In the genomic region with DNA sequence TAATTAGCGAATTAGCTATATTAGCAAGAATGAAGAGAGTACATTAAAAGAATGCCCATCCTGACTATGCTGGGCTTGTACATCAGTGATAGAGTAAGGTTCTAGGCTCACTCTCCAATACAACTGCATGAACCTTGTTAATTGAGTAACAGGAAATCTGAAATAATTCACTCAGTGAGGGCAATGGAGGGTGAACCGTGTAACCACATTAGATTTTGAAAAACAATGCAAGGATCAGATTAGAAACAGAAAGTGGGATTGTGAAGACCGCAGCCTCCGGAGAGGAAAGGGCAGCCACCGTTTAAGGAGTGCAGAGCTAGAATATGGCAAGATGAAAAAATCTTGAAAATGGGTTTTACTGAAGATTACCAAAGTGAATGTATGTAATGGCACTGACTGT, we compare ENCODE assay signal across 11 mouse cellular contexts. TPM values are rescaled to one million over a fixed set of nuclear protein-coding genes. Genes with fewer than 3 reads are reported as not detected.
DNase-seq lines count a peak whose midpoint lies in the region; ATAC-seq and TF ChIP-seq lines count a peak whose summit lies in the region.
"Had no signal": no experiment of that assay in that cellular context is flagged by ENCODE, and none has a peak within 500 bp of the region (broad histone marks: within the 10 kb centered on the region; RNA-seq: fewer than 3 reads in every experiment).

No protein-coding gene starts in this region.

- H3K4me2 ChIP-seq in midbrain, embryonic 11.5 days = peak overlapping the region; percentile 36; the same call in 1 of the 2 replicates
- no peak overlapping the region for H3K4me2 ChIP-seq in midbrain, embryonic 15.5 days
- 0 out of 2 replicates have a peak overlapping the region, but pooled peaks have one; percentile 23 for H3K4me2 ChIP-seq in hindbrain, postnatal 0 days (ENCODE audit: low read depth, low read length)
- H3K4me2 ChIP-seq: limb, embryonic 15.5 days had no signal

- peak overlapping the region; percentile 79 for H3K4me3 ChIP-seq in erythroblast, embryonic 14.5 days (replicated peaks)
- H3K4me3 ChIP-seq in midbrain, embryonic 11.5 days (ENCODE audit: low read depth, low read length) = peak overlapping the region; percentile 20; the same call in 1 of the 2 replicates
- no peak overlapping the region for H3K4me3 ChIP-seq in midbrain, embryonic 15.5 days
- no peak overlapping the region for H3K4me3 ChIP-seq in hindbrain, postnatal 0 days (ENCODE audit: low read length)
- H3K4me3 ChIP-seq: limb, embryonic 15.5 days had no signal

- no peak overlapping the region for H3K9ac ChIP-seq in midbrain, embryonic 11.5 days (ENCODE audit: low read length)
- no peak overlapping the region for H3K9ac ChIP-seq in midbrain, embryonic 15.5 days
- no peak overlapping the region for H3K9ac ChIP-seq in hindbrain, postnatal 0 days (replicated peaks; ENCODE audit: low read length)
- H3K9ac ChIP-seq: limb, embryonic 15.5 days had no signal

- no peak for ATAC-seq in erythroblast, adult 5-6 weeks (replicated peaks; ENCODE audit: low FRiP score, poor library complexity, severe bottlenecking)
- ATAC-seq in midbrain, embryonic 11.5 days (ENCODE audit: low FRiP score) = no peak
- ATAC-seq in midbrain, embryonic 15.5 days (replicated peaks) = no peak
- ATAC-seq in hindbrain, postnatal 0 days = no peak

- no peaks in the 10 kb centered on the region for H3K9me3 ChIP-seq in erythroblast, embryonic 14.5 days (ENCODE audit: control insufficient read depth, low read length)
- no peaks in the 10 kb centered on the region for H3K9me3 ChIP-seq in midbrain, embryonic 11.5 days (ENCODE audit: control insufficient read depth, low read length)
- no peaks in the 10 kb centered on the region for H3K9me3 ChIP-seq in midbrain, embryonic 15.5 days
- no peaks in the 10 kb centered on the region for H3K9me3 ChIP-seq in hindbrain, postnatal 0 days (ENCODE audit: low read length)
- H3K9me3 ChIP-seq: limb, embryonic 15.5 days had no signal

- no peak overlapping the region for H3K27ac ChIP-seq in midbrain, embryonic 11.5 days (ENCODE audit: low read depth, low read length)
- no peak overlapping the region for H3K27ac ChIP-seq in midbrain, embryonic 15.5 days
- H3K27ac ChIP-seq in hindbrain, postnatal 0 days = no peak overlapping the region
- H3K27ac ChIP-seq: limb, embryonic 15.5 days had no signal

- H3K36me3 ChIP-seq in erythroblast, embryonic 14.5 days (ENCODE audit: control insufficient read depth) = peaks cover 83% of the 10 kb centered on the region
- peaks cover 6% of the 10 kb centered on the region; the same call in 1 of the 2 replicates for H3K36me3 ChIP-seq in midbrain, embryonic 11.5 days (ENCODE audit: control insufficient read depth, insufficient read depth, low read length)
- no peaks in the 10 kb centered on the region for H3K36me3 ChIP-seq in midbrain, embryonic 15.5 days (replicated peaks)
- H3K36me3 ChIP-seq in hindbrain, postnatal 0 days (ENCODE audit: insufficient read depth, low read length) = no peaks in the 10 kb centered on the region

- intact Hi-C loops in left cerebral cortex, postnatal 14 days (cut with DNase I) = loop anchor here (5.0 kb wide), 1 partner anchor 34 kb away; no protein-coding TSS in a partner anchor

- no peak for TF ChIP-seq CTCF in hindbrain, postnatal 0 days (IDR thresholded peaks at IDR 0.05; ENCODE audit: low read depth)

- H3K27me3 ChIP-seq in erythroblast, embryonic 14.5 days (ENCODE audit: control insufficient read depth) = no peaks in the 10 kb centered on the region
- H3K27me3 ChIP-seq in midbrain, embryonic 11.5 days (ENCODE audit: control insufficient read depth, insufficient read depth, low read length) = no peaks in the 10 kb centered on the region
- H3K27me3 ChIP-seq in midbrain, embryonic 15.5 days (replicated peaks) = no peaks in the 10 kb centered on the region
- H3K27me3 ChIP-seq in hindbrain, postnatal 0 days (ENCODE audit: insufficient read depth, low read length) = no peaks in the 10 kb centered on the region
- H3K27me3 ChIP-seq: limb, embryonic 15.5 days had no signal

- no peak for DNase-seq in midbrain, embryonic 11.5 days (ENCODE audit: low spot score, missing footprints)
- DNase-seq in hindbrain, postnatal 0 days (ENCODE audit: low spot score) = no peak
- DNase-seq in naive thymus-derived CD4-positive, alpha-beta T cell, adult 2 months (ENCODE audit: low read depth) = peak; percentile 57
- no peak for DNase-seq in frontal cortex, postnatal 25 days (ENCODE audit: low spot score in 2 of 2)
- DNase-seq in left cerebral cortex, postnatal 14 days (ENCODE audit: low spot score in 2 of 2) = no peak
- DNase-seq: cerebellum, postnatal 10 days; thymus, postnatal 36 days had no signal

- peaks cover 35% of the 10 kb centered on the region for H3K4me1 ChIP-seq in erythroblast, embryonic 14.5 days (ENCODE audit: control insufficient read depth)
- H3K4me1 ChIP-seq in midbrain, embryonic 11.5 days (ENCODE audit: control insufficient read depth, insufficient read depth, low read length) = peaks cover 7% of the 10 kb centered on the region
- peaks cover 28% of the 10 kb centered on the region for H3K4me1 ChIP-seq in midbrain, embryonic 15.5 days
- peaks cover 4% of the 10 kb centered on the region; the same call in 1 of the 2 replicates for H3K4me1 ChIP-seq in hindbrain, postnatal 0 days (ENCODE audit: insufficient read depth, low read length)

- 77% methylated on average over 5 of the region's 5 CpGs for WGBS in midbrain, embryonic 11.5 days
- 62% methylated on average over 5 of the region's 5 CpGs for WGBS in midbrain, embryonic 15.5 days
- 64% methylated on average over 5 of the region's 5 CpGs for WGBS in hindbrain, postnatal 0 days

RNA-seq across cellular contexts. Expression of gene Trim59, which starts 3.3 kb away (rescaled TPM):
- 3.3 and 9.0 TPM in 2 replicates for polyA plus RNA-seq in erythroblast, embryonic 14.5 days (2012)
- total RNA-seq in erythroblast, adult 5-6 weeks (2015; ENCODE audit: low replicate concordance) = 378 and 394 TPM in 2 replicates
- 264 and 376 TPM in 2 replicates for total RNA-seq in erythroblast, adult 5-6 weeks (2017; ENCODE audit: low replicate concordance)
- 208 and 216 TPM in 2 replicates for polyA plus RNA-seq in midbrain, embryonic 11.5 days (2014; fragmentation: Nextera tagmentation; extraction: Ambion mirVana)
- polyA plus RNA-seq in midbrain, embryonic 15.5 days (2015; fragmentation: Nextera tagmentation; extraction: Ambion mirVana) = 38.4 and 39.9 TPM in 2 replicates
- 5.5 and 8.2 TPM in 2 replicates for total RNA-seq in hindbrain, postnatal 0 days (2014; rRNA removed)
- polyA plus RNA-seq in hindbrain, postnatal 0 days (2015; fragmentation: Nextera tagmentation; extraction: Ambion mirVana) = 22.5 and 26.4 TPM in 2 replicates
- total RNA-seq in left cerebral cortex, postnatal 14 days (2021) = 1 to 10 TPM; 3.6 to 6.3 TPM

RNA-seq across cellular contexts. Expression of gene Smc4, which starts 36.8 kb away (rescaled TPM):
- polyA plus RNA-seq in erythroblast, embryonic 14.5 days (2012) = 17.0 and 17.3 TPM in 2 replicates
- total RNA-seq in erythroblast, adult 5-6 weeks (2015; ENCODE audit: low replicate concordance) = 162 and 171 TPM in 2 replicates
- total RNA-seq in erythroblast, adult 5-6 weeks (2017; ENCODE audit: low replicate concordance) = 317 and 358 TPM in 2 replicates
- 219 and 241 TPM in 2 replicates for polyA plus RNA-seq in midbrain, embryonic 11.5 days (2014; fragmentation: Nextera tagmentation; extraction: Ambion mirVana)
- polyA plus RNA-seq in midbrain, embryonic 15.5 days (2015; fragmentation: Nextera tagmentation; extraction: Ambion mirVana) = 32.1 and 36.9 TPM in 2 replicates
- total RNA-seq in hindbrain, postnatal 0 days (2014; rRNA removed) = 7.2 and 12.5 TPM in 2 replicates
- 34.6 and 45.7 TPM in 2 replicates for polyA plus RNA-seq in hindbrain, postnatal 0 days (2015; fragmentation: Nextera tagmentation; extraction: Ambion mirVana)
- 1 to 10 TPM; 6.4 to 8.2 TPM for total RNA-seq in left cerebral cortex, postnatal 14 days (2021)

RNA-seq across cellular contexts. Expression of gene Ift80, which starts 36.9 kb away (rescaled TPM):
- polyA plus RNA-seq in erythroblast, embryonic 14.5 days (2012) = 0.20 and 0.41 TPM in 2 replicates
- 45.6 and 50.7 TPM in 2 replicates for total RNA-seq in erythroblast, adult 5-6 weeks (2015; ENCODE audit: low replicate concordance)
- total RNA-seq in erythroblast, adult 5-6 weeks (2017; ENCODE audit: low replicate concordance) = 73.9 and 79.5 TPM in 2 replicates
- 21.7 and 26.2 TPM in 2 replicates for polyA plus RNA-seq in midbrain, embryonic 11.5 days (2014; fragmentation: Nextera tagmentation; extraction: Ambion mirVana)
- 8.0 and 8.3 TPM in 2 replicates for polyA plus RNA-seq in midbrain, embryonic 15.5 days (2015; fragmentation: Nextera tagmentation; extraction: Ambion mirVana)
- total RNA-seq in hindbrain, postnatal 0 days (2014; rRNA removed) = 6.9 and 7.7 TPM in 2 replicates
- 5.3 and 6.5 TPM in 2 replicates for polyA plus RNA-seq in hindbrain, postnatal 0 days (2015; fragmentation: Nextera tagmentation; extraction: Ambion mirVana)
- total RNA-seq in left cerebral cortex, postnatal 14 days (2021) = 10 to 100 TPM; 17.6 to 17.7 TPM

Comparison
In these comparisons a context has a peak if more than half of its experiments do, and no peak if none do; other contexts are left out.
1. H3K4me3 ChIP-seq: peak in erythroblast, embryonic 14.5 days (single experiment) and midbrain, embryonic 11.5 days (single experiment); none in midbrain, embryonic 15.5 days (single experiment) and hindbrain, postnatal 0 days (single experiment).